Mouse (Mus musculus) cerebellum, adult 2 months (tissue): Measurements from ENCODE around the gene Fkbp14. TPM values are rescaled to one million over a fixed set of nuclear protein-coding genes. Genes with fewer than 3 reads are reported as not detected.

ENCODE experiments used
- DNase-seq, 2 experiments: peaks; one replicate each; pipeline ENCODE4 v3.0.0; 2021
- H3K27ac ChIP-seq: fragments of 200-500 bp; 2 replicates; pipeline ENCODE4 v1.5.1; 2012; ENCODE audit warnings: low read length, control low read depth, inconsistent platforms; ENCODE audit not compliant: insufficient read depth
- H3K27me3 ChIP-seq: fragments of 200-500 bp; 2 replicates; pipeline ENCODE4 v1.6.1; 2012; ENCODE audit warnings: inconsistent platforms, mild to moderate bottlenecking, low read length, moderate library complexity; ENCODE audit not compliant: control insufficient read depth, insufficient read depth
- H3K4me1 ChIP-seq: fragments of 200-500 bp; 2 replicates; pipeline ENCODE4 v1.6.1; 2011; ENCODE audit warnings: low read length; ENCODE audit not compliant: control insufficient read depth, insufficient read depth
- H3K4me3 ChIP-seq: fragments of 200-500 bp; replicated peaks from 2 replicates; pipeline ENCODE3; 2011; ENCODE audit warnings: mild to moderate bottlenecking, low read depth, low read length, control low read depth; ENCODE audit not compliant: insufficient read depth
- CTCF ChIP-seq: fragments of 200-500 bp; IDR thresholded peaks from 2 replicates; pipeline ENCODE4 v1.5.1; 2011; ENCODE audit warnings: low read depth, mild to moderate bottlenecking, control low read depth, low read length, moderate library complexity, borderline replicate concordance; ENCODE audit not compliant: insufficient read depth
- POLR2A ChIP-seq: fragments of 200-500 bp; IDR thresholded peaks from 2 replicates; pipeline ENCODE4 v1.6.1; 2011; ENCODE audit warnings: low read length, control low read depth, borderline replicate concordance; ENCODE audit not compliant: insufficient read depth
- WGBS: fragments of 180-500 bp; shearing (Covaris S2); methylation state at CpG from one replicate; pipeline ENCODE4 v1.1.7; 2018; 5-methylcytosine and 5-hydroxymethylcytosine counted together
- polyA plus RNA-seq: library from polyadenylated mRNA; depleted of rRNA; stranded (reverse); fragments of >200 nt; gene quantifications from 2 replicates; pipeline ENCODE4 v1.2.3, GENCODE M21; 2012; rRNA removed

Gene Fkbp14
- 14.8 and 15.7 TPM in 2 replicates for polyA plus RNA-seq

GRCm38 (mm10) chr6:54597208-54597607 lies at the start of gene Fkbp14:
Fkbp14 (minus strand) TSS chr6:54597308.
- TF ChIP-seq CTCF, result no peak
- TF ChIP-seq POLR2A, result no peak
- Histone ChIP-seq H3K4me1 (peaks cover 7% of the 10 kb centered on the region), H3K27me3 (no peaks in the 10 kb centered on the region), H3K27ac (no peak within 1 kb of the TSS), H3K4me3 (no peak within 1 kb of the TSS)
- 53% methylated on average over 4 of the region's 4 CpGs for WGBS
- DNase-seq, result no peak

- DNase-seq, result no peak
- H3K27ac ChIP-seq, result no peak overlapping the region
Observed at GRCm38 (mm10) chr6:54643181-54643580, 46.1 kb upstream of the Fkbp14 start.

GRCm38 (mm10) chr6:54641953-54642352 lies 44.8 kb upstream of the Fkbp14 start:
- 68% methylated on average over 2 of the region's 2 CpGs for WGBS
- TF ChIP-seq POLR2A (no peak), CTCF (no peak)
- Histone ChIP-seq H3K27ac (no peak overlapping the region), H3K4me3 (no peak overlapping the region), H3K4me1 (no peaks in the 10 kb centered on the region), H3K27me3 (no peaks in the 10 kb centered on the region)
- DNase-seq, result no peak

More at GRCm38 (mm10) chr6:54643181-54643580, 46.1 kb upstream of the Fkbp14 start:
- no peak overlapping the region for H3K4me3 ChIP-seq
- no peaks in the 10 kb centered on the region for H3K27me3 ChIP-seq
- TF ChIP-seq POLR2A, result no peak
- TF ChIP-seq CTCF, result no peak
- no peaks in the 10 kb centered on the region for H3K4me1 ChIP-seq
- 94% methylated on average over 4 of the region's 4 CpGs for WGBS

- no peak for DNase-seq
- TF ChIP-seq POLR2A (no peak), CTCF (no peak)
- no peaks in the 10 kb centered on the region for H3K4me1 ChIP-seq
- 94% methylated on average over 3 of the region's 3 CpGs for WGBS
- H3K4me3 ChIP-seq, result no peak overlapping the region
- no peak overlapping the region for H3K27ac ChIP-seq
- H3K27me3 ChIP-seq, result no peaks in the 10 kb centered on the region
Observed at GRCm38 (mm10) chr6:54639877-54640276, 42.8 kb upstream of the Fkbp14 start.

GRCm38 (mm10) chr6:54631462-54631861 lies 34.4 kb upstream of the Fkbp14 start:
- DNase-seq, result peak in 1 of 2 experiments; percentile 15
- 46% methylated on average over 3 of the region's 3 CpGs for WGBS
- H3K4me1 ChIP-seq, result no peaks in the 10 kb centered on the region
- no peak overlapping the region for H3K27ac ChIP-seq
- H3K27me3 ChIP-seq, result no peaks in the 10 kb centered on the region; the same call in 1 of the 2 replicates
- H3K4me3 ChIP-seq, result no peak overlapping the region
- TF ChIP-seq POLR2A, result no peak

- TF ChIP-seq CTCF (peak; percentile 61; the same call in 1 of the 2 replicates), POLR2A (no peak)
- H3K27me3 ChIP-seq, result no peaks in the 10 kb centered on the region; the same call in 1 of the 2 replicates
- no peaks in the 10 kb centered on the region for H3K4me1 ChIP-seq
- no peak overlapping the region for H3K27ac ChIP-seq
- peak; percentile 31 to 43 for DNase-seq
- WGBS, result 29% methylated on average over 7 of the region's 7 CpGs
- no peak overlapping the region for H3K4me3 ChIP-seq
Observed at GRCm38 (mm10) chr6:54629734-54630133, 32.6 kb upstream of the Fkbp14 start.

GRCm38 (mm10) chr6:54628381-54628780 lies 31.3 kb upstream of the Fkbp14 start:
- Histone ChIP-seq H3K27me3 (no peaks in the 10 kb centered on the region; the same call in 1 of the 2 replicates), H3K4me3 (no peak overlapping the region), H3K27ac (no peak overlapping the region), H3K4me1 (no peaks in the 10 kb centered on the region)
- TF ChIP-seq POLR2A (no peak), CTCF (no peak)
- no peak for DNase-seq
- 80% methylated on average over 3 of the region's 3 CpGs for WGBS

- Histone ChIP-seq H3K27ac (no peak overlapping the region), H3K4me3 (no peak overlapping the region), H3K27me3 (no peaks in the 10 kb centered on the region), H3K4me1 (no peaks in the 10 kb centered on the region)
- 83% methylated on average over 4 of the region's 4 CpGs for WGBS
- TF ChIP-seq POLR2A (no peak), CTCF (no peak)
- DNase-seq, result no peak
Observed at GRCm38 (mm10) chr6:54620357-54620756, 23.2 kb upstream of the Fkbp14 start.

GRCm38 (mm10) chr6:54619530-54619929 lies 22.4 kb upstream of the Fkbp14 start:
- no peak overlapping the region for H3K4me3 ChIP-seq
- no peak overlapping the region for H3K27ac ChIP-seq
- no peak for DNase-seq
- TF ChIP-seq POLR2A (no peak), CTCF (no peak)
- no peaks in the 10 kb centered on the region for H3K27me3 ChIP-seq
- H3K4me1 ChIP-seq, result no peaks in the 10 kb centered on the region
- WGBS, result 94% methylated on average over 7 of the region's 7 CpGs
